Mouse (Mus musculus) kidney, adult 2 months (tissue): ENCODE data around the gene Csrnp2.

Experiments
- CTCF ChIP-seq: fragments of 200-500 bp; conservative IDR thresholded peaks from 2 replicates; pipeline ENCODE4 v1.5.1; 2011; ENCODE audit warnings: low read depth, mild to moderate bottlenecking, control low read depth, low read length, moderate library complexity, mixed read lengths; ENCODE audit not compliant: insufficient read depth, insufficient read length
- POLR2A ChIP-seq: fragments of 200-500 bp; IDR thresholded peaks from one replicate; pipeline ENCODE4 v1.6.1; 2011; ENCODE audit warnings: low read depth, low read length, control low read depth

DNA sequence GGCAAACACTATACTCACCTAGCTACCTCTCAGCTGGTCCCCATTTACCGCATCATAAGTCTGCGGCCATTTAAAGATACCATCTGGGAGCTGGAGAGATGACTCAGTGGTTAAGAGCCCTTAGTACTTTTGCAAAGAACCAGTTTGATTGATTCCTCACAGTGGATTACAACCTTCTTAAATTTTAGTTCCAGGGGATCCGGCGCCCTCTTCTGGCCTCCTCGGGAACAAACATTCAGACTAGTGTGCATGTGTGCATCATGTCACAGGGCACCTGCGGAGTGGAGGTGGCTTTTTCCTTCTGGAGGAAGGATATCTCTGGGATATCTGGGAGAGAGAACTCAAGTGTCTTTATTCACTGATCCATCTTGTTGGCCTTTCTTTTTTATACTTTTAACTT is 31.6 kb downstream of the Csrnp2 start:
- TF ChIP-seq CTCF: peak; percentile 74
- TF ChIP-seq POLR2A: no peak
